Mouse (Mus musculus) WW6 (cell line): ENCODE measurements around the gene Hoxc9.

Experiments used
- DNase-seq: peaks from one replicate; pipeline ENCODE4 v3.0.0-alpha.2; 2013; ENCODE audit warnings: low read depth, low spot score

Gene Hoxc9

DNA sequence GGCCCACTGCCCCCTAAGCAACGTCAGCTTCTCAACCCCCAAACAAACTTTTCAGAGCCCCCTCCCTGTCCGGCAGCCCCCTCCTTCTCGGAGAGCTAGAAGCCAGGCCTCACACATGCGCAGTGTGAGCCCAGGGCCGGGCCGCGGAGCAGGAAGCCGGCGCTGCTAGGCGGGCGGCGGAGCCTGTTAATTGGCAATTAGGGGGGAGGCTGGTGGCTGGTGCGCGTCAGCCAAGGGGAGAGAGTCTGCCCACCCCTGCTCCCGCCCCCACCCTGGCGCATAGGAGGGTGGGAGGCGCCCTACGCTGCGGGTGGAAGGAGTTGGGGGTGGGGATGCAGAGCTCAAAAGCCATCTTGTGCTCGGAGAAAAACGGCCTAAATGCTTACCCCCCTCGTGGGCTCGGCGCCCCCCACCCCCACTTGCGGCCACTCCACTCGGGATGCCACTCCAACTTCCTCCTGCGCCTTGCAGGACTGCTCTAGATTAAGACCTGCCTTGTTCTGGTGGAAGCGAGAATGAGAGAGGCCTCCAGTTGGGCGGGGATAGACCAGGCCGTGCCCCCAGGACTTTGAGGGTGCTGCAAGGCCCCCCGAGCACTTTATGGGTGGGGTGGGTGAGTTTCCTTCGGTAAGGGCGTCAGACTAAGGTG lies 23.1 kb downstream of the Hoxc9 start:
- DNase-seq = no peak

DNA sequence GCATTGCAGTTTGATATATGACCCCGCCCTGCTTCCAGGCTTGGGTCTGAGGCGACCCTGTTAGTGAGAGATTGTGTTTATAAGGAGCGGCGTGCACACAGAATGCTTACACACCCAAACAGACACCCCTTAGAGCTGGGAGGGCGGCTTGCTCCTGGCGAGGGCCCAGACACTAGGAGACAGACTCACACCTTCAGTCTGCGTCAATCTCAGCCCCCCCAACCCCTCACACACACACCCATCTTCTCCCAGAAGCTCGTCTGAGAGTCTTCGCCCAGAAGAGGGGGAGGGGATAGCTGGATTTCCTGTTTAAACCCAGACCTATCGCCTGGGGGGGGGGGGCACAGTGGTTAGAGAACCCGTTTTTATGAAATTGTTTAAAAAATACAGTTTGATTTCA lies 23.7 kb downstream of the Hoxc9 start:
- no peak for DNase-seq

DNA sequence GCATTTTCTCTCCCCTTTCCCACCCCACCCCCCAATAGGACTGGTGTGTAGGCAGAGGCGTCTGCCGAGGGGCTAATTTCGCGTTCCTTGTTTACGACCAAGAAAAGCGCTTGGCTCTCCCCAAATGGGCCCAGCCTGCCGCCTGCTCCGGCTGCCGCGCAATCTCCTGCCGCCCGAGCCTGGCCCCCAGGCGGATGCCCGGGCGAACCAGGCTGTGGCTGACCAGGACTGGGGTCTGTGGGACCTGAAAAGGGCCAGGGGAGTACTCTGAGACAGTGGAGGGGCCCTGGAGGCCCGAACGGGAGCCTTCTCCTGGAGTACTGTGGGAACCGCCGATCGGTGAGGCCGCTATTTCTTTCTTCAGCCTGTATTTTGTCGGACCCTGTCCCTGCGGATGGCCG lies 24.3 kb downstream of the Hoxc9 start:
- no peak for DNase-seq

DNA sequence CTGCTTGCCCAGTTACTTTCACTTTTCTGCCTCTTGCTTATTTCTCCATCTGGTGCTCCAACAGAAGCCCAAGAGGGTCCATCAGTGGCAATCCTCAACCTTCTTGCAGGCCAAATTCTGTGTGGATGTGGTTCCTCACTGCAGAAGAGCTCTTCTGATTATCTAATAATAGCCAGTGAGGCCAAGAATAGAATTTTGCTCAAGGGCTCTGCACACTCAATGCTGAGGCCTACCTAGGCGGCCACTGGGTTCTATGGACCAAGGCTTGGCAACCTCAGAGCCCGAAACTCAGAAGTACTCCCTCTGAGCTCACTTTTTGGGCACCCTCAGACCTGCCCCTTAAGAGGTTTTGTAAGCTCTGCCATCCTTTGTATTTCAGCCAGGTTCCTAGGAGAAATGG lies 25.1 kb downstream of the Hoxc9 start:
- DNase-seq = no peak

DNA sequence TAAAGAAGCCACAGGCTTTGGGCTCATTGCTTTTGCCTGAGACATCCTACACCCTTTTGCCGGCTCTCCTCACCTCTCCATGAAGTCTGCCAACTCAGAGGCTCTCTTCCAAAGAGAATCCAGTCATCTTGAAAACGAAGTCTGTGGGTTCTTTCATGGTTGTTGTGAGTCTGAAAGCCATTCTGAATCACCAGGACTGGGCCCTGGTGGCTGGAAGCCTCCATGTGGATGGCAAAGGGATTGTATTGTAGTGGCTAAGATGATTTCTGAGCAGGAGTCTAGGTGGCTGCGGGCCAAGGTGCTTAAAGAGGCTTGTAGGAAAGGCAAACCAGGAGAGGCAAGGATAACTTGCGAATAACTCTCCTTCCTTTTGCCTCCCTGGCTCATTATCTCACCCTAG lies 25.9 kb downstream of the Hoxc9 start:
- no peak for DNase-seq

DNA sequence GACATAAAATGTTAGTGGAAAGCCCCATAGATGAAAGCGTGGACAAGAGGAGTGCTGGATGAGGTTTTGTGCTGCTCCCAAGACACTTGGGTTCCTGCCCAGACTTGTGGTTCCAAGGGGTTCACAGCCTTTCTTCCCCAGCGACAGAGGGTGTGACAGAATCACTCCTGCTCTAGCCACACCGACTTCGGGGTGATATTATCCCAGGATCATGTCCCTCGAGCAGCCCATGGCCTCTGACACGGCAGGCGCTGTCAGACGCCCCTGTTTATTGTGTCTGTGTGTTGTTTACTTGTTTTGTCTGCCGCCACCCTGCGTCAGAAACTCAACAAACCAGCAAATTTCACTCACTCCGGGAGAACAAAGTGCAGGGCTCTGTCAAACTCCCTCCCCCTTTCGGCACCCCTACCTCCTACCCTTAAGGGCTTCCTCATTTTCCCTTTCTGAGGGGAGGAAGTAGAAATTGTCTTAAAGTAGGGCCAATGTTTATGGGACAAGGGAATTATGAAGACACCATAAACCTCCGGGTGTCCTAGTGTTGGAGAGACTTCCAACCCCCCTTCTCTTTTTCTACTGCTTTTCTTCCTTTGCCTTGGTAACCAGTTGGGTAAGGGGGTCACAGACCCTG lies 26.7 kb downstream of the Hoxc9 start:
- DNase-seq = no peak

DNA sequence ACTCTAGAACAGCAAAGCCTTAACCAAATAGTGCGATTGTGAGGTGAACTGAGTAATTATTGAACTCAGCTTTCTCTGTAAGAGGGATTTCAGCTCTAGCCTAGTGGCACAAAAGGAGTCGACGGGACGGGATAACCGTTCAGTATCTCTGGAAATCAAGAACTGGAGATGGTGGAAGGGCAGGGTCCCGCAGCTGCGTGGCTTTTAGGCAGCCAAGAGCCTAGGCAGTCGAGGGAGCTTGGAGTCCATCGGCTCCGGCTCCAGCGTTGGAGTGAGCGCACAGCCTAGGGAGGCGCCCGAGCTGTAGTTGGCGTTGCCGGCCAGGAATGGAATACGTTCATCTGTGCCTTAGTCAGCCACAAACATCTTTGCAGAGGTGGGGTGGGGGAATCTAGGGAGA lies 29.1 kb downstream of the Hoxc9 start:
- DNase-seq = no peak

DNA sequence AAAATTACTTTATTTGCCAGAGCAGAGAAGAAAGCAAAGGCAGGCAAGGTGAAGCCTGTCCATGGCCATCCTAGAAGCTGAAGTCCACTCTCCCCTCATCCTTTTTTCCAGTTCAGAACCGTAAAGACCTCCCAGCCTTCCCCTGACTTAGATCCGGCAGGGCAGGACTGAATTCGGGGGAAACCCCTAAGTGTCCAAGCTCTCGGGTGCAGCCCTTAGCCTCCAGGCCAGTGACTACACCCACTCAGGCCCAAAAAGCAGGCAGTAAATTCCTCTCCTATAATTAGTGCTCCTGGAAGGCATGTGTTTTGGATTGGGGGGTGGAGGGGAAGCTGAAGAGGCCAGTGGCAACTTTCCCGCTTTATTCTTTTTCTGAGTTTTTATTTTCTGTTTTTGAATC lies 29.6 kb downstream of the Hoxc9 start:
- no peak for DNase-seq

DNA sequence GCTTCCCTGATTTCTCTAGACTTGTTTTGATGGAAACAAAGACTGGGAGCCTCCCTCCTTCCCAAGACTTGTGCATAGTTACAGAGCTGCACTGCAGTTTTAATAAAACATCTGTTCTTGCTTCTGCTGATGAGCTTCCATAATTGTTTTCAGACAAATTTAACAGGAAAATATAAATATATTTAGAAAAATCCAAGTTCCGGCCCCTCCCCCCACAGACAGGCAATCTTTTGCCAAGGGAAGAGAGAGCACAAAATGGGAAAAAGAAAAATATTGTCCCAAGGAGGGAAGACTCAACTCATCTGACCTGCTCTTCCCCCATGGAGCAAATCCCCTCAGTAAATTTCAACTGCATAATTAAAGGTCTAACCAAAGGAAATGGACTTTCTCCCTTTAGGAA lies 30.1 kb downstream of the Hoxc9 start:
- DNase-seq = no peak

DNA sequence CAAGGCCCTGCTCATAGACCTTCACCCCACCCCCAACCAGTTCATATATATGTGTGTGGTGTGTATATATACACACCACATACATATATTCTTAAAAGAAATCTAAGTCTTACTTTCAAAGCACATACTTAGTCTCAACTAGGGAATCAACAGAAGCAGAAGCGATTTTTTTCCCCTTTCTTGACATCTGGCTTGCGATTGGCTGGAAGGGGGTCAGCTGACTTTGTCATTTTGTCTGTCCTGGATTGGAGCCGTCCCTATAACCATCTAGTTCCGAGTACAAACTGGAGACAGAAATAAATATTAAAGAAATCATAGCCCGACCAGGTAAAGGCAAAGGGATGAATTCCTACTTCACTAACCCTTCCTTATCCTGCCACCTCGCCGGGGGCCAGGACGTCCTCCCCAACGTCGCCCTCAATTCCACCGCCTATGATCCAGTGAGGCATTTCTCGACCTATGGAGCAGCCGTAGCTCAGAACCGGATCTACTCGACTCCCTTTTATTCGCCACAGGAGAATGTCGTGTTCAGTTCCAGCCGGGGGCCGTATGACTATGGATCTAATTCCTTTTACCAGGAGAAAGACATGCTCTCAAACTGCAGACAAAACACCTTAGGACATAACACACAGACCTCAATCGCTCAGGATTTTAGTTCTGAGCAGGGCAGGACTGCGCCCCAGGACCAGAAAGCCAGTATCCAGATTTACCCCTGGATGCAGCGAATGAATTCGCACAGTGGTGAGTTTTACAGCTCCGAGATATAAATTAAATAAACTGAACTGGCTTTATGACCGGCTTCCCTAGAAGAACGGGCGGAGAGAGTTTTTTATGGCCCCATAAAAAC lies 33.2 kb downstream of the Hoxc9 start:
- no peak for DNase-seq

DNA sequence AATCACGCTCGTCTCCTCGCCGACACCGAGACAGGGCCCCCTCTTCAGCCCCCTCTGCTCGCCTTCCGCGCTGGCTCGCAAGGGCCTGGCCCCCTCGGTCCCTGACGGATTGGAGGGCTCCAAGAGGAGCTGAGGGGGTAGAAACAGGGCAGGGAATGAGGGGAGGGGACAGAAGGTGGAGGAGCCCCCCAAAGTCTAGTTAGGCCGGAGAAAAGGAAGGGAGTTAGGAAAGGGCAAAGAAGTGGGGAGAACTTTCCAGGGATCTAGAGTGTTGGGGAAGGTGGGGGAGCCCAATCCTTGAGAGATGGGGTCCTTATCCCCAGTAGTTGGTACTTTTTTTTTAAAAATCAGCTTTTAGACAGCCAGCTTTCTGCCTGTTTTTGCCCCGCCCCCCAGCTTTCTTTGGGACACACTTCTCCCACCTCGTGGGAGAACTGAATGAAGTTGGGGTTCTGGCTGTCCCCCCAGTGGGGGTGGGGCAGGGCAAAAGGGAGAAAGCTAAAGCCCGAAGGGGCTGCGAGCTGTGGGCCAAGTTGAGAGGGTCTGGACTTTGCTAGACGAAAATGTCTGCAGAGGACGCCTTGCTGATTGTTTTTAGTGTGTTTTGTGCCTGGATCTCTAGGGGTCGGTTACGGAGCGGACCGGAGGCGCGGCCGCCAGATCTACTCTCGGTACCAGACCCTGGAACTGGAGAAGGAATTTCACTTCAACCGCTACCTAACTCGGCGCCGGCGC lies 34.0 kb downstream of the Hoxc9 start:
- DNase-seq = no peak

DNA sequence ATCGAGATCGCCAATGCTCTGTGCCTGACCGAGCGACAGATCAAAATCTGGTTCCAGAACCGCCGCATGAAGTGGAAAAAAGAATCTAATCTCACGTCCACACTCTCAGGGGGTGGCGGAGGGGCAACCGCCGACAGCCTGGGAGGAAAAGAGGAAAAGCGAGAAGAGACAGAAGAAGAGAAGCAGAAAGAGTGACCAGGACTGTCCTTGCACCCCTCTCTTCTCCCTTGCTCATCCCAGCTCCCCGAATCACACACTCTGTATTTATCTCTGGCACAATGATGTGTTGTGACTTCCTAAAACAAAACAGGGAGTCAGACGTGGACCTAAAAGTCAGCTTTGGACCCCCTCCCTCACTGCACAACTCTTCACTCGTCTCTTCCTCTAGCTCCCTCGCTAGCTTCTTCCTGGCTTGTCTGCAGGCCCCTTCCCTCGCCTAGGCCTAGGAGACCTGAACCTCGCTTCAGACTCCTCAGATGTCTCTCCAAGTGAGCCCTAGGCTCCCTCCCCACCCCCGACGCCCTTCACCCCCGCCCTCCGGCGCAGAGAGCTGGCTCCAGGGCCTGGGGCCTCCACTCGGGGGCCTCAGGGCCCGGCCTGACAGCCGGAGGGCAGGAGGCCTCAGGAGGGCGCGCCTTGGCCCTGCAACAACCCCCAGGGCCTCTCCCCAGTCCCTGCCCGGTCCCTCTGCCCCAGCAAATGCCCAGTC lies 34.8 kb downstream of the Hoxc9 start:
- no peak for DNase-seq

DNA sequence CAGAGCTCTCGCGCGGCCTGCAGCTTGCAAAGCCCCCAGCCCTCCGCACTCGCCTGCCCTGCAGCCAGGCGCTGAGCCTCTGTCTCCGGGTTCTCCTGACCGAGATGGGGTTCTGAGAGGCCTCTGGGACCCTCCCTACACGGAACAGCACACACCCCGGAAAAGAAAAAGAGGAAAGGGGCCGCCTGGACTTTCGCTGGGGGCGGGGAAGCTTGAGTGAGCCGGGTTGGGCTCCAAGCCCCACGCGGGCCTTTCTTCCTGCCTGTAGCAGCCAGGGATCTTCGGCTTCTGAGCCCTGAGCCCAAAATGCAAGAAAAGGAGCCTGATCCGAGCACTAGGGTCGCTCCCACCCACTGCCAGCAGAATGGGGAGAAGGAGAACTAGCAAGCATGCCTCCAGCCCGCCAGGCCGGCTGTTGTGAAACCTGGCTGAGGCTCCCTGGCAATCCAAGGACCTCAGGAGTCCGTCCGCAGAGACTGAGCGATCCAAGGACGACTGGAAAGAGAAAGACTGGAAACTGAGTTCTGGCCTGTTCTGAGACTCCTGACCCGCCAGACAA lies 35.8 kb downstream of the Hoxc9 start:
- no peak for DNase-seq

DNA sequence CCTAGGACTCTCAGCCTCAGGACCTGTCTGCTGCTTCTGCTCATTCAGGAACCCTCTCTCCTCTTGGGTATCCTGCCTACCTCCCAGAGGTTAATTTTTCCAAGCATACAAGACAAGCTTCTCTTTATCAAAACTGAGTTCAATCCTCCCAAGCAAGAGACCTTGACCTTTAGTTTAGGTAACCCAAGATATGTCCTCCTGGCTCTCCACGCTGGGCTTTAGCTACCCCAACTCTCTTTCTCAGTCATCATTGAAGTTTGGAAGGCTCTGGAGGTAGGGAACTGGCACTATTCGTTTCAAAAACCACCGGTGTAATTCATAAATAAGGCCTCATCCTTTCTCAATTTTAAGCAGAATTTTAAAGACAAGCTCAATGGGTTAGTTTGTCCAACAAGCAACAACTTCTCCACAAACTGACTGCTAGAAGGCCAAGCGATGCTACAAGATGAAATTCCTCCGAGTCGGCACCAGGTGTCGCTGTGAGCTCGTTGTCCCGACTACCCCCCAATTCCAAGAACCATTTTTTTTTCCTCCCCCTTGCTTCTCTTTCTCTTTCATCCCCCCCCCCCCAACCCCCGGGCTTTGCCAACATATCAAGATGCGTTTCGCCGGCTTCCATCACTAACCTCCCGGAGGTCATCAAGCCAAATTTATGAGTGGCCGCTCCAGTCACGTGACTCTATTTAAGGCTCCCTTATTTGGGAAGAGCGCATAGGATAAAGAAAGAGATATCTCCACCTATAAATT lies 37.2 kb downstream of the Hoxc9 start:
- DNase-seq = no peak

DNA sequence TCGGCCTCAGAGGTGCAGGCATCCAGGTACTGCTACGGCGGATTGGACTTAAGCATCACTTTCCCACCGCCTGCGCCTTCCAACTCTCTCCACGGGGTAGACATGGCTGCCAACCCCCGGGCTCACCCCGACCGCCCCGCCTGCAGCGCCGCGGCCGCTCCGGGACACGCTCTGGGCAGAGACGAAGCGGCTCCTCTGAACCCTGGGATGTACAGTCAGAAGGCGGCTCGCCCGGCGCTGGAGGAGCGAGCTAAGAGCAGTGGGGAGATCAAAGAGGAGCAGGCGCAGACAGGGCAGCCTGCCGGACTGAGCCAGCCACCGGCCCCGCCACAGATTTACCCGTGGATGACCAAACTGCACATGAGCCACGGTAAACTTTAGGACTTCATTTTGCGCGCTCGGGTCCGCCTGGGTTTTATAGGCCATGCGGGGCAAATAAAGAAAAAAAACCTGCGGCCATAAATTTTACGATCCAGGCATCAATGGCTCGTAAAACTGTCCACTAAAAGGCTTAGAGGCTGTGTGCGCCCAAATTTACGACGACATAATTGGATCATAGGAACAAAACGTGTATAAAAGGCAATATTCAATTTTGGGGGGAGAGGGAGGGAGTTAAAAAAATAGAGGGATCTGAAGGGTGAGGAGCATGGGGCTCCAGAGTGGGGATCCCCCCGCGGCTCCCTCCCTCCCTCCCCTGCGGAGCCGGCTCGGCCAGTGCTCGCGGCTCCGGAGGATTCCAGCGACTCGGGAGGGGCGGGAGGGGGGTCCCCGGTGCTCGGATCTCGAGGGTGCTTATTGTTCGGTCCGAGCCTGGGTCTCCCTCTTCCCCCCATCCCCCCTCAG lies 38.1 kb downstream of the Hoxc9 start:
- no peak for DNase-seq

DNA sequence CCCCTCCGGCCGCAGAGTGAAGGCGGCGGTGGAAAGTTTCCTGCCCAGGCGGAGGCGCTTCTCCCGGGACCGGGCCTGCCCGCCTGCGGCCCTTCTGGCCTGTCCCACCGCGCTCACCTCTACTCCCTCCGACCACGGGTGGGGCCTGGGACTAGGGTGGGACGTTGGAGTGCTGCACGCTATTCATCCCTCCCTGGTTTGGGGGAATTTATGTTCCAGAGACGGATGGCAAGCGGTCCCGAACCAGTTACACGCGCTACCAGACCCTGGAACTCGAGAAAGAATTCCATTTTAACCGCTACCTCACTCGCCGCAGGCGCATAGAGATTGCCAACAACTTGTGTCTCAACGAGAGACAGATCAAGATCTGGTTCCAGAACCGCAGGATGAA lies 38.8 kb downstream of the Hoxc9 start:
- DNase-seq = no peak

DNA sequence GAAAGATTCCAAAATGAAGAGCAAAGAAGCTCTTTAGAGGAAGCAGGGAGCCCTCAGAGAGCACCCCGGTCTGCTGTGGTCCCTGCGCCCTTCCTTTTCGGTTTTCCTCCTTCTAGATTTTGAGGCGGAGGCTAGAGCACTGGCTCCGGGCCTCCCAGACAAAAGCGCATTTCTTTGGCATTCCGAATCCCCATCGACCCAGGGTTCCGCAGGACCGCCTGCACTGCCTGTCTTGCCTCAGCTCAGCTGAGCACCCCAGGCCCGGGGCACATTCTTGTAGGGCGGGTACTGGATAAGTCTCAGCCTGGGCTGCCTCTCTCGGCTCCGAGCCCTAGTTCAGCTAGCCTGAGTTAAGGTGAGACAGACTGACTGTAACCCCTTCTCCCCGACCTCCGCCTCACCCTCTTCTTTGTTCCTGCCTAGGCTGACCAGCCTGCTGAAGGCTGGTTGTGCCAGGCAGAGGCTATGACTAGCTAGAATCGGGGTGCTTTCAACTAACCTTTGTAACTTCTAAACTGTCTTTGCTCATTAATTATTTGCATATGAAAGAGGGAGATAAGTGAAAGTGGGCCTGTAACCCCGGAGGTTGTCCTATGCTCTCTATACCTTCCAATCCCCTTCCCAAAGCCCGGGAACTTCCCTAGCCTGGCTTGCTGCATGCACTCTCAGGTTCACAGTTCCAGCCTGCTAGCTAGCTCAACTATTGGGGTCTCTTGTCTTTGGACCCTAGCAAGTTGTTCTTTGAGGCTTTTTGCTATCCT lies 39.3 kb downstream of the Hoxc9 start:
- DNase-seq = no peak

DNA sequence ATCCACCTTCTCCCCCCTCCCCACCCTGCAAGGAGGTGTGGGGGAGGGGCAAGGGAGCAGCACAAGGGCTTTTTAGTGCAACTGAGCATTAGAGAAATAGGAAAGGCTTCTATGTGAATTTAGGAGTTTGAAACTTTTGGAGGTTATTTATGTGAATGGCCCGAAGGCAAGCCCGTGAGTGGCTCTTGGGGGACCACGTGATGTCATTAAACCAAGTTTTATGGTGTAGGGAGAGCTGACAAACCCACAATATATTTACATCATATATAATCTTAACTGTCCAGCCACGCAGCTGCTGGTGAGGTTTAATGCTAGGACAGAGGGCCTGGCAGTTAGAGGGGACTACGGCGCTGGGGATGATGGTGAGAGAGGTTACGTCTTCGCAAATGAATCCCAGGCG lies 42.4 kb downstream of the Hoxc9 start, which contains the start of gene Hoxc4:
Hoxc4 (plus strand) TSS at position 299 of the 400 bp plus-strand sequence.
- DNase-seq = no peak

DNA sequence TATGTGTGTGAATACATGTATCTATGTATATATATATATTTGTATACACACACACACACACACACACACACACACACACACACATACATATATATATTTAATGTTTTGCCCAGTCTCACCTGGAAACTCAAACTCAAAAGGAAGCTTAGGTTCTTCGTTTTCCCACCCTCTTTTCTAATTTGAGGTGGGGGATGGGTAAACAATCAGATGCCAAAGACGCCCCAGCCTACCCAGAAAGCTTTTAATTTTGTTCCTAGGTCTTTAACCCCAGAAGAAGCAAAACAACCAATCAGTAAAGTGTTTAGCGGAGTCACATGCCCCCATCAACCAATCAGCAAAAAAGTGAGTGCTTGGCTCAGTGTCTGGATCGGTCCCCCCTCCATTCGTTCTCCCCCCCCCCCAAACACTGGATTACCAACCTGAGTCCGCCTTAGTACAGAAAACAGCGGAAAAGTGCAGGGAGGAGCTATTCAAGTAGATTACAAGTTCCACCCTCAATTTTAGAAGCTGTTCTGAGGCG lies 44.7 kb downstream of the Hoxc9 start:
- DNase-seq = no peak
